Mouse (Mus musculus): Measurements from ENCODE around the gene Lexm.
A peak's percentile ranks its signal among the peaks of the same experiment; 100 is the strongest.

Gene Lexm

GRCm38 (mm10) chr4:106624271-106624670 lies 7.2 kb upstream of the Lexm start:
- DNase-seq (ENCODE audit: low spot score) = no peak

DNA sequence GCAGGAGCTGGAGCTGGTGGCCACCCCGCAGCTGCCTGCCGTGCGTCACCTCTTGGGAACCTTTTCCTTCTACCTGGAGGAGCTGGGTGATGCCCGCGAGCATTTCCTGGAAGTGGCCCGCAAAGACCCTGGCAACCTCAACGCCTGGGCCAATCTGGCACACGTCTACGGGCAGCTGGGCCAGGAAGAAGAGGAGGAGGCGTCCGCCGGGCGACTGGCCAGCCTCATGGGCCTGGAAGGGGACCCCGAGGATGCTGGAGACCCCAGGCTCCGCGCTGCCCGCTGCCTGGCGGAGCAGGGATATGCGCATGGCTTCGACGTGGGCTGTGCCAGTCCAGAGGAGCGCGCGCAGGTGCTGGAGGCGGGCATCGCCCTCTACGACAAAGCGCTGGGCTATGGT lies 5.7 kb upstream of the Lexm start:
- DNase-seq (ENCODE audit: low spot score) = no peak

- no peak for DNase-seq (ENCODE audit: low spot score)
Measured at GRCm38 (mm10) chr4:106622030-106622493, 5.0 kb upstream of the Lexm start, which contains the start of gene Ttc22. TSS of gene Ttc22 (plus strand) at chr4:106622432.

DNA sequence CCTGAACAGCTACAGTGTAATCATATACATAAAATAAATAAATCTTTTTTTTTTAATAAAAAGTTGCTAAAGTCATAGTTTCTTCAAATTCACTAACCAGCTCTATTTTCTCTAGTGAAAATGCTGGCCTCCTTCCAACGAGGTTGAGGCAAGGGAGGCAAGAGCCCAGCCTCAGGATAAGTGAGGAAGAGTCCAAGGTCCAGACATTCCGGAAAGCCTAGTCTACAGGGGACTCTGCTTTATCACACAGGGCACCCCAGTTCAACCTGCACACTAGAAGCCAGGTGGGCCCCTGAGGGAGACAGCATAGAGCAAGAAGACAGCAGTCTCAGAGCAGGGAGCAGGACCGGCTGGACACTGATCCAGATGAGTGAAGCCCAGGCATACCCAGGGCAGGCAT lies 4.4 kb upstream of the Lexm start:
- DNase-seq (ENCODE audit: low spot score) = no peak

DNA sequence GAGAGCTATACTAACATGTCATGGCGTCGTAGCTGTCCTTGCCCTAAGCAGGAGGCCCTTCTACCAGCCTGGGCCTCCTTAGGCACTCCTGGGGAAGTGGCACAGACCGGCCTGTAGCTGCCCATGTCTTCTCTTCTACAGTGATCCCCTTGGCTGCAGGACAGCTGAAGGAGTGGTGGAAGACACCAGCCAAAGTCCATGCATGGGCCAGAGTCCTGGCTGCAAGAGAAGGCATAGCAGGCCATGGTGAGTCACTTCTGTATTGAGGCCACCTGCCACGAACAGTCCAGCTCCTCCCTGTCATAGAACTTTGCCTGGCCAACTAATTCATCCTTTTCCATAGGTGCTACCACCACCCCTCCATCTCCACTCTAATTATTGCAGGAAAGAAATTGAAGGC lies 1.9 kb upstream of the Lexm start:
- DNase-seq (ENCODE audit: low spot score) = no peak

GRCm38 (mm10) chr4:106615637-106616036 lies 1.4 kb downstream of the Lexm start:
- peak; percentile 83 for DNase-seq (ENCODE audit: low spot score)

- DNase-seq (ENCODE audit: low spot score) = no peak
Measured at GRCm38 (mm10) chr4:106614881-106615280, 2.2 kb downstream of the Lexm start.

DNA sequence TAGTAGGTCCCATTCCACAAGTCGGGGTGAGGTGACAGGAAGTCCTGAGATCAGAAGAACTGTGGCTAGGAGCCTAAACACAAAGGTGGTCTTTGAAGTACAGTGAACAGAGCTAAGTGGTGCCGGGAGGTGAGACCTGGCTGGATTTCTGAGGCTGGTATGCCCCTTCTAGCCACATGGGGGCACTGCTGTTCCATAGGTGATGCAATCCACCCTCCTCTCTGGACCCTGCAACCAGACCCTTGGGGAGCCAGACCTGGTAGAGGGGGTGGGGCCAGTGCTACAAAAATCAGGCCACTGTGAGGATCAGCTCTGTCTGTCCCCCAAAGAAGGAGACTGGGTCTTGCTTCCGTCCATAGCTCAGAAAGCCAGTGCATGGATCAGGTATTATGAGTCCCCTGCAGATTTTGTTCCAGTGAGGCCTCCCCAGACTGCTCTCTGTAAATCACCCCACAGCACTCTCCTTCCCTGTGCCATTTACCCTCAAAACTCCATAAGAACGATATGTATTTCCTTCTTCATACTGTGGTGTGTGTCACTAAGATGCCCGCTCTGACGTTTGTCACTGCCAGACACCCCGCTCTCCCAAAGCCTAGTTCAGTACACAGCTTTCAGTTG lies 2.8 kb downstream of the Lexm start:
- peak; percentile 66 for DNase-seq (ENCODE audit: low spot score)

- peak; percentile 31 for DNase-seq (ENCODE audit: low spot score)
Measured at GRCm38 (mm10) chr4:106613560-106613959, 3.5 kb downstream of the Lexm start.

- no peak for DNase-seq (ENCODE audit: low spot score)
Measured at GRCm38 (mm10) chr4:106613105-106613504, 3.9 kb downstream of the Lexm start.

- DNase-seq (ENCODE audit: low spot score) = no peak
Measured at GRCm38 (mm10) chr4:106607905-106608304, 9.1 kb downstream of the Lexm start.

- DNase-seq (ENCODE audit: low spot score) = no peak
Measured at GRCm38 (mm10) chr4:106606639-106607554, 10.1 kb downstream of the Lexm start.

GRCm38 (mm10) chr4:106600770-106601169 lies 16.3 kb downstream of the Lexm start:
- DNase-seq (ENCODE audit: low spot score) = no peak

DNA sequence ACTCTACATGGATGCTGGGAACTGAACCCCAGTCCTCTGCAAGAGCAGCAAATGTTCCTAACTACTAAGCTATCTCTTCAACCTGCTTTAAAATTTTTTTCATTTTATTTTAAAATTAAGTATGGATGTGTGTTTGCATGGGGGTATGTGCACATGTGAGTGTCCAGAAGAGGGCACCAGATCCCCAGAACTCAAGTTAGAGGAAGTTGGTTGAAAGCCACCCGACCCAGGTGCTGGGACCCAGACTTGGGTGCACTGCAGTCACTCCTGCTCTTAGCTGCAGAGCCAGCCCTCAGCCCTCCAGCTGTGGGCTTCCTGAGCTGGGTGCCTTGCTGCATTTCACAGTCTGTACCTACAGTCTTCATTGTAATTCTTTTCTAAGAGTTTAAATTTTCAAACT lies 17.6 kb downstream of the Lexm start:
- no peak for DNase-seq (ENCODE audit: low spot score)

GRCm38 (mm10) chr4:106597741-106598140 lies 19.3 kb downstream of the Lexm start:
- DNase-seq (ENCODE audit: low spot score) = no peak

- DNase-seq (ENCODE audit: low spot score) = no peak
Measured at GRCm38 (mm10) chr4:106597055-106597454, 20.0 kb downstream of the Lexm start.

- no peak for DNase-seq (ENCODE audit: low spot score)
Measured at GRCm38 (mm10) chr4:106596200-106596599, 20.8 kb downstream of the Lexm start.

DNA sequence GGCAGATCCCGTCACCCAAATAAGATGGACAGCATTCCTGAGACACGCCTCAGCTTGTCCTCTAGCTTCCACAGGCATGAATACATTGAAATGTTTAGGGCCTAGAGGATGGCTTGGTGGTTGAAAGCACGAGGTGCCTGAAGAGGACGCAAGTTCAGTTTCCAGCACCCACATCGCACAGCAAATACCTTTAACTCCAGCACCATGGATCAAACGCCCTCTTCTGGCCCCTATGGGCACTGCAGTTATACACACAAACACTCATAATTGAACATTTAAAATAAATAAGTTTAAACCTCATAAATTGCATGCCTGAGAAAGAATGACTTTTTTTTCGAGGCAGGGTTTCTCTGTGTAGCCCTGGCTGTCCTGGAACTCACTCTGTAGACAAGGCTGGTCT lies 23.4 kb downstream of the Lexm start:
- DNase-seq (ENCODE audit: low spot score) = no peak

DNA sequence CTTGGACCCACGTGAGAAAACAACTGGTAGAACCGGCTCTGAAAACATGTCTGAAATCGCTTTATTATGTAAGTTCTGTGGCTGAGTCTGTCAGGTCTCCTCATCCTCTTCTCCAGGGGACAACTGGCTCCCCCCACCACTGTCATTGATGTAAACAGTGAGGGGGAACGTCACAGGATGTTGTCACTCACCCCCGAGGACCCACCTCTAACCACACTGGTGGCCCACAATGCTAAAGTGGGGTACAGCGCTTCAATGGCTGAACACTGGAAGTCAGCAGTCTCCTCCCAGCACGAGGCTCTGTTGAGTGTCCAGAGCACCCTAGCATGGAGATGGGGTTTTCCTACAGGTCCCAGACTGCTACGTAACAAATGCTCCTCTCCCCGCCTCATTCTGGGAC lies 26.2 kb downstream of the Lexm start:
- DNase-seq (ENCODE audit: low spot score) = no peak

DNA sequence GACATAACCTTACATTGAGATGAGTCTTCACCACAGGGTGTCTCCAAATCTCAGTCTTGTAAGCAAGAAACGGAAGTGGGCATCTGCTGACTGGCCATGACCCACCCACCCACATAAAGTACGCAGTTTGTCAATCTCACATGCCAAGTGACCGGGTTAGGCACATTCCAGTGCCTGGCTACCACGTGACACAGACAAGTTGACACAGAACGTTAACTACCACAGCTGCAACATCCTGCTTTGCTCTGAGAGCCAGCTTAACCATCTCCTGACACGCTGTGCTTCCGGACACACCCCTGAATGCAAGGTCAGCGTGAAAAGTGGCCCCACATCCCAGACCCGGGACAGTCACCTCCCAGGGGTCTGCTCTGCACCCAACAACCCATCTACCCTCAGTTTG lies 26.9 kb downstream of the Lexm start:
- no peak for DNase-seq (ENCODE audit: low spot score)

- no peak for DNase-seq (ENCODE audit: low spot score)
Measured at GRCm38 (mm10) chr4:106587075-106587474, 30.0 kb downstream of the Lexm start.

GRCm38 (mm10) chr4:106584665-106585064 lies 32.4 kb downstream of the Lexm start:
- no peak for DNase-seq (ENCODE audit: low spot score)

DNA sequence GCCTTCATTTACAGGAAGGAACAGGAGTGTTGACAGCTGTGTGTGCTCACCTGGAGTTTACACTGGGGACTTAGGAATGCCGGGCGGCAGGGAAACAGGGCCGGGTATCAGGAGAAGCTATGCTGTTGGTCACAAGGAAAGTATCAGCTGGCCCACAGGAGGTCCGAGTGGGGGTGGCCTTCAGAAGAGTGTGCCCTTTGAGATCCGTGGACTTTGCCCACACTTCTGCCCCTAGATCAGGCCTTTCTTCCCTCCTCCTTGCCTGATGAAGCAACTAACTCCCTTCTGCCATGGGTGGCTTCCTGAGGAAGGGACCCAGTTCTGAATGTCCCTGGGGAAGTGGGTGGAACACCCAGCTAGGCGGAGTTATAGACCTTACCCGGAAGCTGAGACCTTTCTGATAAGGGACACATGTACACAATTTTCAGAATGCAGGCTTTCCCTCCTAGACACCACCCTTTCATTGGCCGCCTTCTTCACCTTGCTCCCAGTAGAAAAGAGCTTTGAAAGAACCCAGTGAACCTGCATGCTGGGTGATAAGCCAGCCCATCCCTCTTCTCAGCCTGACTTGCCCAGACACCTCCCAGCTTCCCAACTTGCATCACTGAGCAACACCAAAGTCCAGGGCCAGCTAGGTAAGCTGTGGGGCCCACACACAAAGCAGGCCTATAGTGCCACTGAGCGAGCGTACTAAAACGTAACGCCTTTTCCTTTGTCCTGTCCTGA lies 34.5 kb downstream of the Lexm start:
- no peak for DNase-seq (ENCODE audit: low spot score)
